In genomic region chr13:55937000-55937399, GRCm38 (mm10) we compare ENCODE assay signal across 21 mouse cellular contexts.
DNase-seq lines count a peak whose midpoint lies in the region; ATAC-seq and TF ChIP-seq lines count a peak whose summit lies in the region.
"Had no signal": no experiment of that assay in that cellular context is flagged by ENCODE, and none has a peak within 500 bp of the region (broad histone marks: within the 10 kb centered on the region; RNA-seq: fewer than 3 reads in every experiment).

No protein-coding gene starts in this region.

- no peaks in the 10 kb centered on the region for H3K36me3 ChIP-seq in liver, postnatal 0 days (replicated peaks; ENCODE audit: insufficient read depth, low read length)
- H3K36me3 ChIP-seq: embryonic facial prominence, embryonic 13.5 days; forebrain, embryonic 10.5 days; heart, embryonic 15.5 days; hindbrain, embryonic 10.5 days had no signal

- no peak overlapping the region for H3K9ac ChIP-seq in liver, postnatal 0 days (replicated peaks)
- H3K9ac ChIP-seq: embryonic facial prominence, embryonic 13.5 days; heart, embryonic 15.5 days; hindbrain, embryonic 14.5 days had no signal

- no peak for ATAC-seq in liver, postnatal 0 days
- ATAC-seq in megakaryocyte progenitor cell, adult 5-6 weeks (replicated peaks; ENCODE audit: poor library complexity): peak; percentile 91
- ATAC-seq: forebrain, embryonic 14.5 days had no signal

- 66% methylated on average over 9 of the region's 9 CpGs for WGBS in liver, postnatal 0 days (ENCODE audit: insufficient replicate concordance)
- WGBS in bone marrow, adult 2 months: 56% methylated on average over 9 of the region's 9 CpGs

- intact Hi-C loops in heart, postnatal 14 days (cut with DNase I): no loop called here

- H3K4me1 ChIP-seq in liver, postnatal 0 days (ENCODE audit: insufficient read depth): no peaks in the 10 kb centered on the region; the same call in none of the 2 replicates
- H3K4me1 ChIP-seq in bone marrow, adult 2 months (ENCODE audit: control insufficient read depth, insufficient read depth, low read length): peaks cover 13% of the 10 kb centered on the region
- H3K4me1 ChIP-seq: embryonic facial prominence, embryonic 13.5 days; forebrain, embryonic 10.5 days; heart, embryonic 15.5 days; hindbrain, embryonic 10.5 days had no signal

- peaks cover 2% of the 10 kb centered on the region; the same call in 1 of the 2 replicates for H3K9me3 ChIP-seq in liver, postnatal 0 days (ENCODE audit: low read length)
- H3K9me3 ChIP-seq: embryonic facial prominence, embryonic 13.5 days; forebrain, embryonic 10.5 days; heart, embryonic 15.5 days; hindbrain, embryonic 10.5 days had no signal

- peak; percentile 41 for DNase-seq in liver, postnatal 0 days
- DNase-seq in liver: no peak
- DNase-seq in fat pad, adult 2 months (ENCODE audit: extremely low read depth, low read depth, low spot score): peak; percentile 96
- DNase-seq in kidney, adult 18-20 months: no peak
- no peak for DNase-seq in heart, postnatal 14 days
- no peak for DNase-seq in cerebellum, postnatal 14 days
- DNase-seq: adrenal gland, postnatal 25 days; cerebellum, adult 2 months; cerebellum, postnatal 10 days; gastrocnemius, adult 2 months; gastrocnemius, postnatal 25 days; heart, adult 2 months had no signal

- H3K4me2 ChIP-seq in liver, postnatal 0 days (ENCODE audit: low read depth, low read length): no peak overlapping the region
- H3K4me2 ChIP-seq: embryonic facial prominence, embryonic 13.5 days; heart, embryonic 11.5 days; heart, embryonic 15.5 days; hindbrain, embryonic 14.5 days had no signal

- H3K4me3 ChIP-seq in liver, postnatal 0 days (ENCODE audit: low read depth, low read length): no peak overlapping the region
- H3K4me3 ChIP-seq in bone marrow, adult 2 months (replicated peaks; ENCODE audit: control insufficient read depth, low read depth, low read length): no peak overlapping the region
- H3K4me3 ChIP-seq: embryonic facial prominence, embryonic 13.5 days; forebrain, embryonic 10.5 days; gastrocnemius, adult 2 months; heart, adult 2 months; heart, embryonic 15.5 days; hindbrain, embryonic 10.5 days had no signal

- H3K27ac ChIP-seq in liver, postnatal 0 days (ENCODE audit: low read depth): no peak overlapping the region
- H3K27ac ChIP-seq in bone marrow, adult 2 months (ENCODE audit: control insufficient read depth, insufficient read depth, low read depth, low read length, poor library complexity): peak overlapping the region; percentile 45
- H3K27ac ChIP-seq: embryonic facial prominence, embryonic 13.5 days; forebrain, embryonic 10.5 days; gastrocnemius, adult 2 months; heart, adult 2 months; heart, embryonic 15.5 days; hindbrain, embryonic 10.5 days; hindbrain, embryonic 14.5 days had no signal

- H3K27me3 ChIP-seq in liver, postnatal 0 days (ENCODE audit: insufficient read depth, low read length): no peaks in the 10 kb centered on the region
- H3K27me3 ChIP-seq: embryonic facial prominence, embryonic 13.5 days; heart, embryonic 15.5 days had no signal

- no peak for TF ChIP-seq POLR2A in bone marrow, adult 2 months (IDR thresholded peaks at IDR 0.05; ENCODE audit: borderline replicate concordance, control insufficient read depth, low read depth, low read length)

- no peak for TF ChIP-seq CTCF in liver, postnatal 0 days (IDR thresholded peaks at IDR 0.05; ENCODE audit: low read depth)
- no peak for TF ChIP-seq CTCF in bone marrow, adult 2 months (IDR thresholded peaks at IDR 0.05; ENCODE audit: control insufficient read depth, insufficient read depth, low read length)

- no peak for TF ChIP-seq EP300 in liver, postnatal 0 days (IDR thresholded peaks at IDR 0.05; ENCODE audit: low read depth)

Comparison
In these comparisons a context has a peak if more than half of its experiments do, and no peak if none do; other contexts are left out.
1. DNase-seq: peak in liver, postnatal 0 days (single experiment) and fat pad, adult 2 months (single experiment); none in liver (single experiment), kidney, adult 18-20 months (single experiment), heart, postnatal 14 days (0 of 2) and cerebellum, postnatal 14 days (0 of 2).